Mouse (Mus musculus) ES-Bruce4 (cell line): ENCODE results near the gene Gipr.

ENCODE experiments used
- CTCF ChIP-seq: IDR thresholded peaks from one replicate; pipeline ENCODE4 v1.8.1; 2011; ENCODE audit warnings: low read depth, low read length
- EP300 ChIP-seq: IDR thresholded peaks from 2 replicates; pipeline ENCODE4 v1.6.1; 2011; ENCODE audit warnings: low read depth, low read length; ENCODE audit not compliant: insufficient read depth
- POLR2A ChIP-seq: IDR thresholded peaks from one replicate; pipeline ENCODE4 v1.8.1; 2011; ENCODE audit warnings: low read length; ENCODE audit not compliant: insufficient read depth

GRCm38 (mm10) chr7:19178443-19179092 lies 12.6 kb upstream of the Gipr start:
- peak; percentile 78 for TF ChIP-seq CTCF
- TF ChIP-seq EP300: no peak
- TF ChIP-seq POLR2A: no peak
